Mouse (Mus musculus) forebrain, embryonic 16.5 days (tissue): ENCODE measurements around the gene Tram2. TPM values are rescaled to one million over a fixed set of nuclear protein-coding genes. Genes with fewer than 3 reads are reported as not detected.

Experiments used
- ATAC-seq: fragments of 200-750 bp; cut with Nextera tagmentation; 2 replicates; pipeline ENCODE4 v1.8.0; 2017; ENCODE audit warnings: mild to moderate bottlenecking, moderate library complexity
- H3K27ac ChIP-seq: fragments of 300-500 bp; sonication (generic); 2 replicates; pipeline ENCODE4 v1.5.1; 2014; ENCODE audit warnings: low read length, control low read depth
- H3K27me3 ChIP-seq: fragments of 300-500 bp; sonication (generic); replicated peaks from 2 replicates; pipeline ENCODE4 v1.6.1; 2014; ENCODE audit warnings: low read length; ENCODE audit not compliant: control insufficient read depth, insufficient read depth
- H3K36me3 ChIP-seq: fragments of 300-500 bp; sonication (generic); 2 replicates; pipeline ENCODE4 v1.6.1; 2014; ENCODE audit not compliant: control insufficient read depth, insufficient read depth
- H3K4me1 ChIP-seq: fragments of 300-500 bp; sonication (generic); replicated peaks from 2 replicates; pipeline ENCODE4 v1.6.1; 2014; ENCODE audit warnings: low read length; ENCODE audit not compliant: control insufficient read depth, insufficient read depth
- H3K4me2 ChIP-seq: fragments of 300-500 bp; sonication (generic); 2 replicates; pipeline ENCODE4 v1.6.1; 2014; ENCODE audit warnings: mild to moderate bottlenecking, low read length, control low read depth
- H3K4me3 ChIP-seq: fragments of 300-500 bp; sonication (generic); replicated peaks from 2 replicates; pipeline ENCODE4 v1.5.1; 2014; ENCODE audit warnings: mild to moderate bottlenecking, low read length, control low read depth
- H3K9ac ChIP-seq: fragments of 300-500 bp; sonication (generic); replicated peaks from 2 replicates; pipeline ENCODE4 v1.6.1; 2014; ENCODE audit warnings: low read depth, low read length, control low read depth
- H3K9me3 ChIP-seq: fragments of 300-500 bp; sonication (generic); 2 replicates; pipeline ENCODE4 v1.6.1; 2016; ENCODE audit warnings: low read length; ENCODE audit not compliant: control insufficient read depth
- WGBS: fragments of 180-500 bp; shearing (Covaris S2); extraction: QIAGEN DNeasy Blood & Tissue Kit; methylation state at CpG from one replicate; pipeline ENCODE4 v1.1.7; 2014; 5-methylcytosine and 5-hydroxymethylcytosine counted together
- polyA plus RNA-seq: library from polyadenylated mRNA; unstranded; fragments of >200 nt; fragmentation: Nextera tagmentation; extraction: Ambion mirVana; gene quantifications from 2 replicates; pipeline ENCODE4 v1.2.1, GENCODE M21; 2015

The Tram2 gene
- polyA plus RNA-seq, 1 experiment from 2014 or later, result 2.0 TPM

DNA sequence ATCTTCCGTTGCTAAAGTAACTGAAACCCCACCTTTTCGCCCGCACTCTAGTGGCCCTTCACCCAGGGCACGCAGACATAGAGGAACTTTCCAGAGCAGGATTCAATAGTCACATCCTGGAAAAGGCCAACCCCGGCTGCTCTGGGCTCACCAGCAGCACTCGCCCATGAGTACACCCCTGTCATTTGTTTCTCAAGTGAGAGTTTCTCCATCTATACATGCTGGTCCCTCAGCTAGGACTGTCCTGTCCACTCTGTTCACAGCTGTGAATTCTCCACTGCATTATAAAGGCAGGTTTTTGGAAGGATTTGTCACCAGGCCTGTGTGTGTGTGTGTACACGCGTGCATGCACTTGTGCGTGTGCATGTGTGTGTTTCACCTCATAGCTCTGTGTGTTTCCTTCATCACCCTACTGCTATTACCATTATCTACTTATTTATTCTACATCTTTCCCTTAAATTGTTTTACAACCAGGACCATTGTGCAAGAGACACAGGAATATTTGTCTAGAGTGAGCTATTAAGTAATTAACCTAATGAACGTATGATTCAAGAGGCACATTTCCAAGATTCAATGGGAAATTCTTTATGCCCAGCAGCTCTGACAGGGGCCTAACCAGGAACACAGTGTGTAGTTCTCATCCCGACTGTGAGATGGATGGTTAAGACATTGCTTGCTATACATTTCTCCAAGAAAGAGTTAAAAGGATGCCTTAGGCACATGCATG lies 45.8 kb downstream of the Tram2 start:
- H3K9ac ChIP-seq, result no peak overlapping the region
- no peaks in the 10 kb centered on the region for H3K27me3 ChIP-seq
- 88% methylated on average over 11 of the region's 11 CpGs for WGBS
- H3K4me1 ChIP-seq, result no peaks in the 10 kb centered on the region
- no peaks in the 10 kb centered on the region for H3K36me3 ChIP-seq
- H3K9me3 ChIP-seq, result no peaks in the 10 kb centered on the region
- H3K27ac ChIP-seq, result no peak overlapping the region
- ATAC-seq, result no peak
- H3K4me3 ChIP-seq, result no peak overlapping the region
- no peak overlapping the region for H3K4me2 ChIP-seq

DNA sequence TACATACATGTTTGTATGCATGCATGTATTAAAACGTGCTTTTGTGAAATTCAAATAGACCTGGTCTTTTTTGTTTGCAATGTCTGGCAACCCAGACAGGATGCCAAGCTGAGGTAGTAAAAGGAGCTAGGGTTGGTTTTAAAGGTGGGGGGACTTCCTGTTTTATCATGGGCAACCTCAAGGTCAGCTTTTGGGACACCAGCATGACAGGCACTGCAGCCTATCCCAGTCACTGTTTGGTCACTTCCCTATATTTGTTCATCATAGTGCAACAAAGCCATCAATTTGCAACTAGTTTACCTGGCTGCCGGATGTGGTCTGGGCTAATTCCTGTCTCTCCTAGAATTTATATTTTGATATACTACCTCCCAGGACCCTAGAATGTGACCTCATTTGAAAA lies 47.4 kb downstream of the Tram2 start:
- H3K9ac ChIP-seq, result no peak overlapping the region
- H3K27ac ChIP-seq, result no peak overlapping the region
- H3K36me3 ChIP-seq, result no peaks in the 10 kb centered on the region
- no peak overlapping the region for H3K4me3 ChIP-seq
- WGBS, result 95% methylated on average over 2 of the region's 2 CpGs
- no peaks in the 10 kb centered on the region for H3K27me3 ChIP-seq
- no peaks in the 10 kb centered on the region for H3K4me1 ChIP-seq
- no peaks in the 10 kb centered on the region for H3K9me3 ChIP-seq
- no peak overlapping the region for H3K4me2 ChIP-seq
- no peak for ATAC-seq

DNA sequence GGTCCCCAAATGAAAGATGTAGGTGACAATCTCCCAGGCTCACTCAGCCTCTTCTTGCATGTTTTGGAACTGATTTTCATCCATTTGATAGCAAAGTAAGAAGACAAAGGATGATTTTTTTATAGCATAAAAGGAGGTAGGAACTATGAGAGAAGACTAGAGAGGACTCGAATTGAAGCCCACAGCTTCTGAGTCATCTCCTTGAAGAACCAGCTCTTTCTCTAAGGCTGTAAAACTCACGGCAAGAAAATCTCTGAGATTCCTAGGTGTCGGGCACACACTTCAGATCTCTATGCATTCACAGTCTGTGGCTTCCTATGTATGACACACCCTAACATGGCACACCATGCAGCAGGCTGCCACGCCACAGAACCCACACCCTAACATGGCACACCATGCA lies 50.0 kb downstream of the Tram2 start:
- no peak overlapping the region for H3K4me2 ChIP-seq
- no peak for ATAC-seq
- no peaks in the 10 kb centered on the region for H3K4me1 ChIP-seq
- H3K4me3 ChIP-seq, result no peak overlapping the region
- no peak overlapping the region for H3K9ac ChIP-seq
- 96% methylated on average over 4 of the region's 4 CpGs for WGBS
- no peaks in the 10 kb centered on the region for H3K36me3 ChIP-seq
- H3K27ac ChIP-seq, result no peak overlapping the region
- no peaks in the 10 kb centered on the region for H3K27me3 ChIP-seq
- H3K9me3 ChIP-seq, result no peaks in the 10 kb centered on the region

DNA sequence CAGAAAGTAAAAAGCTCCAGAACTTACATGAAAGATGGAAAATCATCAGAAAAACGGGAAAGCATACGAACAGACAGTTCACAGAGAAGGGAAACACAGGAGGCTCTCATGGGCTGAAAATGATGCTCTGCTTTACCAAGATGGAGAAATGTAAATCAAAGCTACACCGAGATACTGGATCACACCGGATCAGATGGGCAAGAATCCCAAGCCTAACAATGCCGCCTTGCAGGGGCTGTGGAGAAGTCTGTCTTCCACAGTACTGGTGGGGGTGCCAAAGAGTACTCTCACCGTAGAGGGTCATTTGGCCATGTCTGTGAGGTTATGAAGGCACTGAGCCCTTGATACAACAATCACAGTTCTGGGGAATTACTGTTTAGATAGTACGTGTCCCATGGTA lies 52.5 kb downstream of the Tram2 start:
- Histone ChIP-seq H3K27ac (no peak overlapping the region), H3K9me3 (no peaks in the 10 kb centered on the region), H3K4me2 (no peak overlapping the region), H3K27me3 (no peaks in the 10 kb centered on the region), H3K4me3 (no peak overlapping the region), H3K4me1 (no peaks in the 10 kb centered on the region), H3K9ac (no peak overlapping the region), H3K36me3 (no peaks in the 10 kb centered on the region)
- 75% methylated on average over 7 of the region's 7 CpGs for WGBS
- ATAC-seq, result no peak

DNA sequence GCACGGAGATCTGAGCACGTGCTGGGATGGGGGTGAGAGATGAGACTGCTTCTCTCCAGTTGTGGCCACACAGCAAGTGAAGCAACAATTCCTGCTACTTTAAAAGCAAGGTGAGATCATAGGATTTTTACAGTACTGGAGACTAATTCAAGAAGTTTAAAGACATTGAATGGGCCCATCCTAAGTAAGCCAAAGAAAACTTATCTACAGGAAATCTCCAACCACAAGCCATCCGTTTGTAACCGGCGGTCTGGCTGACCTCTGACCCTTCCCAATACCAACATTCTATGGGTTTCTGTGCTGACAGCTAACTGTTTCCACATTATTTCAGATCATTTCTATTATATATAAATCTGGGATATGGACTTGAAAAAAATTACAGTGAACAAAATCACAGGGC lies 53.8 kb downstream of the Tram2 start:
- ATAC-seq, result no peak
- no peaks in the 10 kb centered on the region for H3K36me3 ChIP-seq
- no peak overlapping the region for H3K9ac ChIP-seq
- H3K27me3 ChIP-seq, result no peaks in the 10 kb centered on the region
- no peak overlapping the region for H3K4me2 ChIP-seq
- H3K4me1 ChIP-seq, result no peaks in the 10 kb centered on the region
- H3K4me3 ChIP-seq, result no peak overlapping the region
- no peak overlapping the region for H3K27ac ChIP-seq
- 92% methylated on average over 5 of the region's 5 CpGs for WGBS
- H3K9me3 ChIP-seq, result no peaks in the 10 kb centered on the region

DNA sequence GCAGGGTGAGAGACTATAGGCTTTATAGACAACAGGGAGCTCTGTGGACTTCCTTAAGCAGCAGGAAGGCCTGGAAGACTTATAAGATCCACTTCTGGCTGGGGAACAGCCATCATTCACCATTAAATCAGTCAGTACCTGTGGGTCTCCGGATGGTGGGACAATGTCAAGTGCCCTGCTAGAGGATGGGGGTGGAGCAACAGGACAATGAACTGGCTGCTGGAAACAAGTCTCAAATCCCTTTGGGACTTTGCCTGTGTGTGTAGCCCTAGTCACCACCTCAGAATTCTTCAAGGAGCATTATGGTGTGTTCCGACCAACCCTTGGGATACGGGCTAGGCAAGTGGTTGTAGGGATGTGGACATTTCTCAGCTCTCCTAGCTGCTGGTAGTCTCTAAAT lies 55.9 kb downstream of the Tram2 start:
- Histone ChIP-seq H3K4me3 (no peak overlapping the region), H3K4me1 (no peaks in the 10 kb centered on the region), H3K9ac (no peak overlapping the region), H3K36me3 (no peaks in the 10 kb centered on the region), H3K27ac (no peak overlapping the region), H3K4me2 (no peak overlapping the region), H3K9me3 (no peaks in the 10 kb centered on the region), H3K27me3 (no peaks in the 10 kb centered on the region)
- ATAC-seq, result no peak
- 93% methylated on average over 3 of the region's 3 CpGs for WGBS

DNA sequence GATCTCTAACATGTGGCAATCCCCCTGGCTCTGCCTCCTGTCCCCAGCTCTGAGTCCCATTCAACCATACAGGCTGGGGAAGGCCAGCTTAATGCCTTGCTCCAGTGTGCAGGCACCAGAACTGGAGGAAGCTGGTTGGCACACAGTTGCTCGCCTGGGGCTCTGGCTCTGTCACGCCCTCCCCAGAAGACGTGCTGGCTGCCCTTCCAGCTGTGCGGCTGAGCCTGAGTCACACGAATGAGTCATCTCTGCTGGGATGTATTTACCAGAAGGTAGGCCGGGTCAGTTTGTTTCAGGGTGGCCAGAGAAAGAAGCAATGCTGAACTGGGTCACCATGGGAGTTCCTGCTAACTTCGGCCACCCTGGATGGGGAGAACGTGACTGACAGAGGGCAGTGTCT lies 64.6 kb downstream of the Tram2 start:
- WGBS, result 64% methylated on average over 8 of the region's 8 CpGs
- no peaks in the 10 kb centered on the region for H3K27me3 ChIP-seq
- no peak for ATAC-seq

DNA sequence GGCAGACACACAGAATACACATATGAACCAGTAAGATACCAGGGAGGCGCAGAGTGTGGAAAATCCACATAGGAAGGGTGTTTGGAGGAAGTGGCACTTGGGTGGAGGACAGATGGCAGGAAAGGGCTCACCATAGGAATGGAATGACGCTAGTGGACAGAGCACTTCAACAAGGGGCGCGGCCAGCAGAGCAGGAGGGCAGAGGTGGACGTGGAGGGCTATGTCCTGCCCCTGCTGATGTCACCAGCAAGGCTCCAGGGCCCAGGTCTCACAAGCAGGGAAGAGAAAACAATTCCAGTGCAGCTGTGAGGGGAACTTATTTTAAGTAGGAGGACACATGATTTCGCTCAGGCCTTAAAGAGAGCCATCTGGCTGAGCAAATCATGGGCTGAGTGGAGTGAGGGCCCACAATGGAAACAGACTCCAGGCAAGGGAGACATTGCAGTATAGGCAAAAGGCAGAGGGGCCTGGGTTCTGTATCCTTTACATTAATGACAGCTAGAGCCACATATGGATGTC lies 68.7 kb downstream of the Tram2 start:
- no peaks in the 10 kb centered on the region for H3K4me1 ChIP-seq
- H3K9ac ChIP-seq, result no peak overlapping the region
- no peaks in the 10 kb centered on the region for H3K9me3 ChIP-seq
- H3K4me3 ChIP-seq, result no peak overlapping the region
- no peak overlapping the region for H3K27ac ChIP-seq
- H3K4me2 ChIP-seq, result no peak overlapping the region
- no peak for ATAC-seq
- no peaks in the 10 kb centered on the region for H3K27me3 ChIP-seq
- H3K36me3 ChIP-seq, result no peaks in the 10 kb centered on the region
- 90% methylated on average over 6 of the region's 6 CpGs for WGBS

More for the DNA sequence above, 64.6 kb downstream of the Tram2 start:
- Histone ChIP-seq H3K27ac (no peak overlapping the region), H3K9me3 (no peaks in the 10 kb centered on the region), H3K36me3 (no peaks in the 10 kb centered on the region), H3K4me2 (no peak overlapping the region), H3K4me1 (no peaks in the 10 kb centered on the region), H3K9ac (no peak overlapping the region), H3K4me3 (no peak overlapping the region)

DNA sequence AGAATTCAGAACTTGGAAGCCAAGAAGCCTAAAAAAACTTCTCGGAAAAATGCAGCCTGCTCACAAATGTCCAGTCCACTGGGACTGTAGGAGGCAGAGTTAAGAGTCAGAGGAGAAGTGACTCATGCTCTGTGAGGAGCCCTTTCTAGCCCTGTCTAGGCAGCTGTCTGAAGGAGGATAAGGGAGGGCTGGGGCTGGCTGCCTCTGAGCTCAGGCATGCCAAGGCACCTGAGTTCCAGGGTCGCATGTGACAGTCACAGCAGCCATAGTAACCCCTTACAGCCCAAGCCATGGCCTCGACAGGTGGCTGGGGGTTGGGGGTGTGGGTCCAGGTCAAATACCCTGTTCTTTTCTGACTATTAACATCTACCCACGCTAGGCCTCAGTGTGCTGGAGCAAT lies 70.1 kb downstream of the Tram2 start:
- no peak overlapping the region for H3K4me3 ChIP-seq
- H3K27ac ChIP-seq, result no peak overlapping the region
- no peaks in the 10 kb centered on the region for H3K36me3 ChIP-seq
- WGBS, result 77% methylated on average over 4 of the region's 4 CpGs
- H3K9ac ChIP-seq, result no peak overlapping the region
- no peaks in the 10 kb centered on the region for H3K4me1 ChIP-seq
- H3K9me3 ChIP-seq, result no peaks in the 10 kb centered on the region
- no peaks in the 10 kb centered on the region for H3K27me3 ChIP-seq
- H3K4me2 ChIP-seq, result no peak overlapping the region
- ATAC-seq, result no peak
